Mouse (Mus musculus): ENCODE results near the gene Lcn2.
A peak's percentile ranks its signal among the peaks of the same experiment; 100 is the strongest.
"Not testable (repeated sequence)": the region's sequence is repeated elsewhere in the genome, so short reads cannot be mapped to it uniquely, and the experiment has no call there.

Gene Lcn2

DNA sequence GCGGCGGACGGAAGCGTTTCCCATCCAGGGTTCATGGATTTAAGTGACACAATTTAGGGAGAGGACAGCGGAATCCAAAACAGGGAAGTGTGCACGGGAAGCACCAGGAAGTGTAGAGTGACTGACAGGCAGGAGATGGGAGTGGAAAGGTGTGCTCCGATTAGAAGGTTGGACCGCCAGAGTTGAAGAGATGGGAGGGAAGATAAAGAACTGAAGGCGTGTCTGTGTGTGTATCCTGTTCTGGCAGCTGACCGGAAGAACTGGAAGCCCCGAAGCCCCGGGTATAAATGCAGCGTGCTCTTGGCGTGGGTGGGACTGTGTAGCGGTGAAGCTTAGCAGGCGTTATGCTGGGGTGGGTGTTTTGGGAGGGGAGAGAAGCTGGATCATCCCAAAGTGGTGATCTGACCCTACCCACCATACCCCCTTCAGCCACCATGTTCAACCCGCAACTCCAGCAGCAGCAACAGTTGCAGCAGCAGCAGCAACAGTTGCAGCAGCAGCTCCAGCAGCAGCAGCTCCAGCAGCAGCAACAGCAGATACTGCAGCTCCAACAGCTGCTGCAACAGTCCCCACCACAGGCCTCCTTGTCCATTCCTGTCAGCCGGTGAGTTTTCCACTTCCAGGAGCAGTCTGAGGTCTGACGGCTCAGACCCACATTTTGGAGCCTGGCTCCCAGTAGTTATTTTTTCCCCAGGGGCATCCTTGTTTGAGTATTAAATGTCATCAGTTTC, 24.5 kb downstream of the Lcn2 start:
- peak; percentile 66 for DNase-seq

DNA sequence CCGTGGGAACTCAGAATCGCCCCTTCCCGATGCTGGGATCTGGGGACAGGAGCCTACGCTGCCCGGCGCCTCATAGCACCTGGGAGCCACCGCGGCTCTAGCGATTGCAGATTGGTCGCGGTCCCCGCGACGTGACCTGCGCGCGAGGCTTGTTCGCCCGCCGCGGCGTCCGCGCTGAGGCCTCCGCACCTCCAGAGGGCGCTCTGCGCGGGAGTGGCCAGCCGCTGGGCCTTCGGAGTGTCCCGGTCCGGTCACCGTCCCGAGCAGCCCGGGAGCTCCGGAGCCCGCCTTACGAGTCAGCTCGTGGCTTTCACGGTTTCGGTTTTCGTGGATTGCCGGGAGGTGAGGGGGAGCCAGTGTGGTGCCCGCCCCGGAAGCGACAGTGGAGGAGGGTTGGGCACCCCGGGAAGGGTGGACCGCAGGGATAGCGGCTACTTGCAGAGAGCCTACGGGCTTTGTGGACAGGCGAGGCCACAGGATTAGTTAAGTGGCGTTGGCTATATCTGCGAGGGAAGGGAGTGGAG, 25.2 kb downstream of the Lcn2 start:
- DNase-seq = peak; percentile 94

DNA sequence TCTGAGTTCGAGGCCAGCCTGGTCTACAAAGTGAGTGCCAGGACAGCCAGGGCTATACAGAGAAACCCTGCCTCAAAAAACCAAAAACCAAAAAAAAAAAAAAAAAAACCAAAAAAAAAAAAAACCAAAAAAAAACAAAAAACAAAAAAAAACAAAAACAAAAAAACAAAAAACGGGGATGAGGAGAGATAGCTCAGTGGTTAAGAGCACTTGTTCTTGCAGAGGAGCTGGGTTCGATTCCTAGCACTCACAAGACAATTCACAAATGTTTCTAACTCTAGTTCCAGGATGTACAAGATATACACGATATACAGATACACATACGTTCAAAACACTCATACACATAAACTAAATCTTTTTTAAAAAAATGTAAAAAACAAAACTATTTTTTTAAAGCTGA, 25.8 kb downstream of the Lcn2 start:
- DNase-seq = not testable (repeated sequence)

GRCm38 (mm10) chr2:32361437-32361836, 26.6 kb downstream of the Lcn2 start:
- peak; percentile 80 for DNase-seq

DNA sequence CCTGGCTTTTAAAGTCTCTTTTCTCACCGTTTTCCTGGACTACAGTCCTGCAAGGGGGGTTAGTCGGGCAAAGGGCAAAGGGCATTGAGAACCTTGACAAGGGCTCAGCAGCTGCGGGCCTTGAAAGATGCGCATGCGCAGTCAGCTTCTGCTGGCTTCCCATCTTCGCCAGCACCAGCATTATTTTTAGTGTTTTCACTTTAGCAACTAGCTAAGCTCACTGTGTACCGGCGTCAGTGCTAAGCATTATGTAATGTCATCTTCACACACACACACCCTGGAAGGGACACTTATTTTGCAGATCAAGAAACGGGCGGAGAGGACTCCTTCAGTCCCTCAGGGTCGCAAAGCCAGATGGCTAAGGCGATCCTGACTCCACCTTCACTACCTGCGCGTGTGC, 27.3 kb downstream of the Lcn2 start:
- peak; percentile 69 for DNase-seq

GRCm38 (mm10) chr2:32358381-32358780, 29.7 kb downstream of the Lcn2 start:
- no peak for DNase-seq

GRCm38 (mm10) chr2:32357710-32358109, 30.3 kb downstream of the Lcn2 start:
- DNase-seq = no peak

GRCm38 (mm10) chr2:32356216-32356615, 31.8 kb downstream of the Lcn2 start:
- DNase-seq = no peak

GRCm38 (mm10) chr2:32354336-32354895, 33.6 kb downstream of the Lcn2 start:
- DNase-seq = no peak

DNA sequence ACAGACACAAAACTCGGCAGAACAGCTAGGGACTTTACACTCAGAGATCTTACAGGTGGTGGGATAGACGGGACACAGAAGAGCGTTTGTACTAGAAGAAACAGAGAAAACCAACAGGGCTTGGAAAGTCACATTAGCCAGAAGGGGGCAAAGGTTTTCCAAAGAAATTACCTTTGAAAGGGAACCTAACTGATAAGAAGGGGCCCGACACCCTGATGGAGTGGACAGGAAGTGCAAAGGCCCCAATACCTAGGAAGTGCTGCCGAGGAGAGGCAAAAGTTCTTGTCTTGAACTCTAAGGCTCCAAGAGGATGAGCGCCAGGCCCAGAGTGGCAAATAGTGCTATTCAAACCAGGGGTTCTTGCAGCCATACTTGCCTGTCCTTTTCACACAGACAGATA, 34.2 kb downstream of the Lcn2 start:
- no peak for DNase-seq

DNA sequence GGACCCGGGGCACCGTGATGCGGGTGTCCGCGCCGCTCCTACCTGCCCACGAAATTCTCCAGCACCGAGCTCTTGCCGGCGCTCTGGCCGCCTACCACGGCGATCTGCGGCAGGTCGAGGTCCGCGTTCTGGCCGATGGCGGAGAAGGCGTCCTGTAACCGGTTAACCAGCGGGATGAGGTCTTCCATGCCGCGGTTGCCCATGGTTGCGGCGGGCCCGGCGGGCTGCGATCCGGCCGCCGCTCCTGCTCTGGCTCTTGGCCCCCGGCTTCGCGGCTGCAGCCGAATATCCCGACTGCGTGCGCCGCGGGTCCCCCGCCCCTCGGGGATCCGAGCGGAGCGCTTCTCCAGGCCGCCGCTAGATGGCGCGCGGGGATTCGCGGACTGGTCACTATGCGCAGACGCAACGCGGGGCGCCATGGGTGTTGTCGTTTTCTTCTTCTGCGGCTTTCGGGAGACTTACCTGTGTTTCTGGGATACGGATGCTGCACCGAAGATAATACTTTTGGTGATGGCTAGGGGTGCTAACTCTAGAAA, 35.0 kb downstream of the Lcn2 start, which contains the start of gene Dnm1:
Gene Dnm1, minus strand, starts transcription at position 332 of the 536 bp plus-strand sequence.
- peak; percentile 94 for DNase-seq

GRCm38 (mm10) chr2:32352151-32353006, 35.7 kb downstream of the Lcn2 start, which contains the start of gene Ciz1:
TSS of gene Ciz1 (plus strand) at chr2:32352327.
- peak; percentile 28 for DNase-seq

DNA sequence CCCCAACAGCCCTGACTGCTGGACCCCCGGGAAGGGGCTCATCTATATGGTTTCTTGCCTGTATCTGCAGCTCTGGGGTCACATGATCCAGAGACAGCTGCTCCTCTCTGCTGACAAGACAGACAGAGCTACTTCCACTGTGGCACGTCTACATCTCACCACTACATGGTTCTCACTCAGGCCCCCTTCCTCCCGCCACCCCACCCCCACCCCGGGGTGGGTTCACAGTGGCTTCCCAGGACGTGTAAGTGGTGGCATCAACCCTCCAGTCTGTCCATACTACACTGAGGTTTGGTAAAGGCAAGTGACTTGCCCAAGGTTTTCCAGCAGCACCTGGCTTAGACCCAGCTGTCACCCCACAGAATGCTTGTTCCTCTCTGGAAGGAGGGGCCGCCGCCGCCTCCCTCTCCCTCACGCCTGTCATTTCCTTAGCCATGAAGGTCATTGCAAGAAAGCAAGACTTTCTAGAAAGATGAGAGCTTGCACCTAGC, 36.5 kb downstream of the Lcn2 start:
- DNase-seq = no peak

DNA sequence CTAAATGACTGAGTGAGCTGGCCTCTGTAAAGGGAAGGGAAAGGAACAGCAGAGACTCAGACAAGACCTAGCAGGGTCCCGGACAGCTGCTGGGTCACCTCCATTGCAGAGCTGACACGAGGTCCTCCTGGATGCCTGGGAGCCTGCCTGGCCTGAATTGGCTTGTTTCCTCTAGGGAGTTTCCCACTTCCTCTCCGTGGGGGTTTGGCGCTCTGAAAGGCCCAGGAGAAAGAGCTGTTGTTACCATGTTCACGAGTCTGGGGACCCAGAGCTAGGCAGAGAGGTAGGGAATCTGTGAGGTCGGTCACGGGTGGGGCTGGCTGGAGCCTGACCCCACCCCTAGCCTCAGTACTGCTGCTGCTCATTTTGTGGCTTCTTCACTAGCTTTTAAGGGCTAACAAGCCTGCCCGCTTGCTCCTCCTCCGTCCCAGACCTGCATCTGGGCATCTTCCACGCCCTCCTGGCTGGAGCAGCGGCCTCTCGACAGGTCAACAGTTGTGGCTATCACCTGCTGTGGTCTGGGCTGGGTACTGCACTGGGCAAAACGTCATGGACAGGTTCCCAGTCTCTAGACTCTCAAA, 37.5 kb downstream of the Lcn2 start:
- no peak for DNase-seq

GRCm38 (mm10) chr2:32349625-32350255, 38.3 kb downstream of the Lcn2 start:
- DNase-seq = no peak

DNA sequence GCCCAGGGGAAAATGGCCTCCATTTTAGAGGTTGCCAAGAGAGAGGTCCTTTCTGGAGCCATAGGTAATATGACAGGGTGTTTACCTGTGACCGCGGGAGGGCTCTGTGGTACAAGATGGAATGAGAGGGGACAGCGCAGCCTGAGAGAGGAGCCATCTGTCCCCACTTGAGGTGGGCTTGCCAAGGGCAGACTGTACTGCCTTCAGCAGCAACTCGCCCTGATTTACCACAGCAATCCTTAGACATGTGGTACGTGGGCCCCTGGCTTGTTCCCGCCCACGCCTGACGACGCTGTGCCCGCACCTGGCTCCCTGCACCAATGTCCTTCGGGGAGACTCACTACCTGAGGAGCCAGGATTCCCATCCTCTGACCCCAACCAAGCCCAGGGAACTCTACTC, 39.7 kb downstream of the Lcn2 start:
- no peak for DNase-seq

- no peak for DNase-seq
These were observed 41.0 kb downstream of the Lcn2 start for GRCm38 (mm10) chr2:32347019-32347418.

- no peak for DNase-seq
These were observed 43.3 kb downstream of the Lcn2 start for GRCm38 (mm10) chr2:32344598-32345321.

- DNase-seq = no peak
These were observed 44.0 kb downstream of the Lcn2 start for GRCm38 (mm10) chr2:32344056-32344455.

- DNase-seq = no peak
These were observed 44.7 kb downstream of the Lcn2 start for GRCm38 (mm10) chr2:32343351-32343671.

DNA sequence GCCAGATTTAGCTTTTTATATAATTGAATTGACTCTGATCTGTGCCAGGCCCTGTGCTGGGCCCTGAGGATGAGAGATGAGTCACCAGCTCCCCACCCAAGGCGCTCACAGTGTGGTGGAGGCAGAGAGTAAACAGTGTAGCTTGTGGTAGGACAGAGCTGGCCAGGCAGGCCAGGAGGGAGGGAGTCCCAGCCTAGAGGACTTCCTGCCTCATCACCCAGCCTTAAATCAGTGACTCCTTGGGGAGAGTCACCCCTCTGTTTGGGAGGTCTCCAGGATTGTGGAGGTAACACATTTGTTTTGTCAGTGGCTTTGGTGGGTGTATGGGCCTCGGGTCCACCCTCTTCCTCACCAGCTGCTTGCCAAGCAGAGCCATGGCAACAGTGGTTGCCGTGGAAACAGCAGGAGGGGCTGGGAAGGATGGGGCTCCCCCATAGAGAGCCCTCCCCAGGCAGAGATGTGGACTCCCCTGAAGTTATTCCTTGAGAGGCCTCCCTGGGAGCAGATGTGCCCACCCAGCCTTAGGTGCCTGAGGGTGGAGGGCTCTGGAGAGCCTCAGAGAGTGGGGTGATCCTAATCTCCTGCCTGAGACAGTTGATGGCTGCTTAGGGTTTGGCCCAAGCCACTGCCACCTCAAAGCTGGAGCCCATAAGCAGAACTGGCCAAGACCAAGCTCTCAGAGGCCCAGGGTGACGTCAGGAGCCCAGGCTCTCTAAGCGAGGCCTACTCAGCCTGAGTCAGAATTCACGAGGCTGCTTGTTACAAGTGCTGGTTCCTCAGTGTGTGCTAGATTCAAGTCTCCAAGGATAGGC, 45.3 kb downstream of the Lcn2 start:
- peak; percentile 48 for DNase-seq

All from lung, postnatal 10 days (tissue).